Mouse (Mus musculus): ENCODE measurements around the gene Hist3h2a.

- no peak for TF ChIP-seq CTCF (IDR thresholded peaks at IDR 0.05; ENCODE audit: low read depth)
- TF ChIP-seq EP300 (IDR thresholded peaks at IDR 0.05; ENCODE audit: low read depth), result no peak
Observed at GRCm38 (mm10) chr11:59000635-59001034, 46.1 kb downstream of the Hist3h2a start.

Data from liver, postnatal 0 days (tissue).